Mouse (Mus musculus) liver, embryonic 14.5 days (tissue): ENCODE results near the gene Hs3st6. TPM values are rescaled to one million over a fixed set of nuclear protein-coding genes. Genes with fewer than 3 reads are reported as not detected.
A peak's percentile ranks its signal among the peaks of the same experiment; 100 is the strongest.

Experiments used
- ATAC-seq: fragments of 200-750 bp; cut with Nextera tagmentation; 2 replicates; pipeline ENCODE4 v1.8.0; 2017; ENCODE audit warnings: moderate number of reproducible peaks, mild to moderate bottlenecking, moderate library complexity; ENCODE audit not compliant: insufficient read depth
- DNase-seq, 3 experiments: peaks; one replicate each; pipeline ENCODE4 v3.0.0-alpha.2; 2012 to 2013; ENCODE audit warnings: low read depth in 3 of 3, low spot score in 3 of 3
- H3K27ac ChIP-seq: fragments of 300-500 bp; sonication (generic); 2 replicates; pipeline ENCODE4 v1.5.1; 2014; ENCODE audit warnings: moderate library complexity, mild to moderate bottlenecking, control low read depth, inconsistent platforms
- H3K27me3 ChIP-seq: fragments of 300-500 bp; sonication (generic); 2 replicates; pipeline ENCODE4 v1.6.1; 2014; ENCODE audit warnings: mild to moderate bottlenecking, low read length, moderate library complexity; ENCODE audit not compliant: control insufficient read depth, insufficient read depth
- H3K36me3 ChIP-seq: fragments of 300-500 bp; sonication (generic); replicated peaks from 2 replicates; pipeline ENCODE4 v1.6.1; 2014; ENCODE audit warnings: low read depth; ENCODE audit not compliant: control insufficient read depth, insufficient read depth
- H3K4me1 ChIP-seq, 2 experiments: fragments of 200-500 bp in 1 of 2; fragments of 300-500 bp in 1 of 2; sonication (generic) in 1 of 2; replicated peaks; 2 replicates each; pipeline ENCODE4 v1.6.1; 2012 to 2014; ENCODE audit warnings: antibody characterized with exemption in 1 of 2, inconsistent platforms in 1 of 2, low read length in 1 of 2; ENCODE audit not compliant: control insufficient read depth in 2 of 2, insufficient read depth in 2 of 2
- H3K4me2 ChIP-seq: fragments of 300-500 bp; sonication (generic); 2 replicates; pipeline ENCODE4 v1.6.1; 2014; ENCODE audit warnings: low read depth, mild to moderate bottlenecking, control low read depth, moderate library complexity
- H3K4me3 ChIP-seq, 2 experiments: fragments of 200-500 bp in 1 of 2; fragments of 300-500 bp in 1 of 2; sonication (generic) in 1 of 2; 2 replicates each; pipeline ENCODE4 v1.5.1; 2012 to 2014; ENCODE audit warnings: low read depth in 2 of 2, low read length in 2 of 2, mild to moderate bottlenecking in 2 of 2, control low read depth in 1 of 2, inconsistent platforms in 1 of 2, moderate library complexity in 1 of 2; ENCODE audit not compliant: insufficient read depth in 1 of 2
- H3K9ac ChIP-seq: fragments of 300-500 bp; sonication (generic); replicated peaks from 2 replicates; pipeline ENCODE4 v1.6.1; 2014; ENCODE audit warnings: mild to moderate bottlenecking, control low read depth, moderate library complexity
- H3K9me3 ChIP-seq: fragments of 300-500 bp; sonication (generic); 2 replicates; pipeline ENCODE4 v1.6.1; 2016; ENCODE audit warnings: low read length, mixed read lengths; ENCODE audit not compliant: control insufficient read depth
- CTCF ChIP-seq: IDR thresholded peaks from 2 replicates; pipeline ENCODE4 v1.5.1; 2016; ENCODE audit warnings: antibody characterized with exemption, low read depth, control low read depth
- EP300 ChIP-seq: IDR thresholded peaks from 2 replicates; pipeline ENCODE4 v1.6.1; 2016; ENCODE audit warnings: antibody characterized with exemption, low read depth
- WGBS: fragments of 180-500 bp; shearing (Covaris S2); extraction: QIAGEN DNeasy Blood & Tissue Kit; methylation state at CpG from one replicate; pipeline ENCODE4 v1.1.7; 2014; ENCODE audit not compliant: insufficient replicate concordance; 5-methylcytosine and 5-hydroxymethylcytosine counted together
- polyA plus RNA-seq, 2 experiments: library from polyadenylated mRNA; depleted of rRNA in 1 of 2; stranded (reverse) in 1 of 2; unstranded in 1 of 2; fragments of >200 nt; fragmentation: Nextera tagmentation in 1 of 2; extraction: Ambion mirVana in 1 of 2; gene quantifications; 2 replicates each; pipeline versions ENCODE4 v1.2.1 to v1.2.3; 2012 to 2014

The Hs3st6 gene
- polyA plus RNA-seq, 2 experiments: 0.06 TPM; not detected in 1

DNA sequence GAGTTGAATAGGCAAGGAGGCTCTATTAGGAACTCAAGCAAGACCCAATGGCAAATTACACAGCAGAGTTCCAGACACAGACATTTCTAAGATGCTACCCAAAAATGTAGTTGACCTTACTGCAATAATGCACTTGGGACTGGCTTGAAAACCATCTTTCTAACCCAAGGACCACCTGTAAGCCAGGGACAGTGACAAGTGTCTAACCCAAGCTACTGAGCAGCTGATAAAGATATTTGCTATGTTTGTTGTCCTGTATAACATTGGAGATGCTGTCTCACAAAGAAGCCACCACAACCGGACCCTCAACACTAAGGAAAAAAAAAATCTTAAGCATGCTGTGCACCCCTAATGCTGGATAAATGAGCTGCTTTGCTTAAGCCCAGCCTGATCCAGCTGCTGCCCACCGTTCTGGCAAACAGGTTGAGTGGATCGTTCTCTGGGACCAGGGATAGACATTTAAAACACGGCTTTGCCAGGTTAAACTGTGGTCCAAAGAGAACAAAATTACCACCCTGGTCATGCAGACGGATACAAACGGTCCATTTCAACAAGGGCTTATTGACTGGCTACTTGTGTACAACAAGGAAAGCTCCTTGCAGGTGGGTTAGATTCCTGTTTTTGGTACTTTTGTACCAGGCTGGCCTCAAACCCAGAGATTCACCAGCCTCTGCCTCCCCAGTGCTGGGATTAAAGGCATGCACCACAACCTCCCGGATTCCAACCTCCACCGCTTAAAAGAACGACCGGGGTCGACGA lies 29.5 kb upstream of the Hs3st6 start:
- ATAC-seq: no peak
- Histone ChIP-seq H3K27me3 (no peaks in the 10 kb centered on the region), H3K9me3 (no peaks in the 10 kb centered on the region), H3K9ac (peak overlapping the region; percentile 96), H3K4me2 (peak overlapping the region; percentile 92), H3K4me3 (peak overlapping the region; percentile 85 to 96), H3K36me3 (peaks cover 19% of the 10 kb centered on the region), H3K4me1 (peaks cover 16 to 23% of the 10 kb centered on the region in 2 experiments), H3K27ac (peak overlapping the region; percentile 84)
- DNase-seq: no peak
- TF ChIP-seq CTCF: no peak
- TF ChIP-seq EP300: no peak
- WGBS: under 1% methylated on average over 12 of the region's 12 CpGs

GRCm38 (mm10) chr17:24723881-24724180 lies 29.0 kb upstream of the Hs3st6 start:
- under 1% methylated on average over 15 of the region's 15 CpGs for WGBS
- Histone ChIP-seq H3K4me2 (peak overlapping the region; percentile 92), H3K4me1 (peaks cover 16 to 19% of the 10 kb centered on the region in 2 experiments), H3K36me3 (peaks cover 19% of the 10 kb centered on the region), H3K9me3 (no peaks in the 10 kb centered on the region), H3K9ac (peak overlapping the region; percentile 96), H3K27me3 (no peaks in the 10 kb centered on the region), H3K27ac (peak overlapping the region; percentile 84), H3K4me3 (peak overlapping the region; percentile 85 to 96)
- DNase-seq (no peak), ATAC-seq (peak; percentile 58)
- TF ChIP-seq EP300: no peak
- no peak for TF ChIP-seq CTCF

DNA sequence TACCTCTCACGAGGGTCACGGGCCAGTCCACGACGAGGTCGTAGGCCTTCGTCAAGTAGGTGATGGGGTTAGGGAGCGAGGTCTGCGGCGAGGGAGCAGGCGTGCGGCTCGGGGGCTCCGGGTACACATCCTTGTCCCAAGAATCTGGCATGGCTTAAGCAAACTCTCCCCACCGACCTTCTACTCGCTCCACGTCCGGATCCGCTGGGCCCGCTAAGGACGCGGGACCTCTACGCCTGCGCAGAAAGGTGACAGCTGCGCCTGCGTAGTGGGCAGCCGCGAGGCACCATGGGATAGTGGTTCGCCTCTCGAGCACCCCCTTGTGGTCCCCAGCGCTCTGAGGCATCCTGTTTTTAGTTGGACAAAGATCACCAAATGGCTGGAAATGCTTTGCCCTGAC lies 28.6 kb upstream of the Hs3st6 start, which contains the start of gene Ndufb10:
Gene Ndufb10, minus strand, starts transcription at position 295 of the 400 bp plus-strand sequence.
- TF ChIP-seq EP300 (no peak), CTCF (peak; percentile 100)
- WGBS: 0% methylated on average over 30 of the region's 30 CpGs
- no peaks in the 10 kb centered on the region for H3K9me3 ChIP-seq
- peak within 1 kb of the TSS; percentile 85 to 96 for H3K4me3 ChIP-seq
- no peaks in the 10 kb centered on the region for H3K27me3 ChIP-seq
- peaks cover 16 to 18% of the 10 kb centered on the region in 2 experiments for H3K4me1 ChIP-seq
- peak within 1 kb of the TSS; percentile 92 for H3K4me2 ChIP-seq
- peaks cover 19% of the 10 kb centered on the region for H3K36me3 ChIP-seq
- peak; percentile 72 for ATAC-seq
- peak within 1 kb of the TSS; percentile 96 for H3K9ac ChIP-seq
- DNase-seq: peak; percentile 85 to 88 (median 87)
- H3K27ac ChIP-seq: peak within 1 kb of the TSS; percentile 84

- Histone ChIP-seq H3K4me2 (no peak overlapping the region), H3K9ac (no peak overlapping the region), H3K9me3 (no peaks in the 10 kb centered on the region), H3K27ac (no peak overlapping the region), H3K36me3 (peaks cover 16% of the 10 kb centered on the region), H3K4me3 (no peak overlapping the region), H3K27me3 (no peaks in the 10 kb centered on the region), H3K4me1 (peaks cover 13 to 18% of the 10 kb centered on the region in 2 experiments)
- TF ChIP-seq CTCF (no peak), EP300 (no peak)
- no peak for ATAC-seq
- DNase-seq: no peak
- 46% methylated on average over 3 of the region's 3 CpGs for WGBS
Measured at GRCm38 (mm10) chr17:24725637-24726390, 27.0 kb upstream of the Hs3st6 start.

DNA sequence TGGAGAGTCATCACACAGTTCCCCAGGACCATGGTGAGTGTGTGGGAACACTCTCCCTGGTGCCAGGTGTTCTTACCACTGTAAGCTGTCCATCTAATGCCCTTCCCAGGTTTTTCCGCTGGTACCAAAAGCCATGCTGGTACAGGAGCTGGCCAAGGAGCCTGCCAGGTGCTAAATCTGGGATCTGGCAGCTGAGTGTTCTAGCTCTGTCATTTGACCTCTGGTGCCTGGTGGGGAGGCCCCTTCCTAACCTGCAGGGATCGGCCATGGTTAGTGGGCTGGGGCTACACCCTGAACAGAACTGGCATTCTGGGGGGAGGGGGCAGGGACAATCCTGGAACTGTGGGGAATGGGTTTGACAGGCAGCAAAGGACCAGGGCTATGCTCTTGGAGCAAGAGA lies 25.2 kb upstream of the Hs3st6 start, which contains the start of gene Rpl3l:
Gene Rpl3l, plus strand, starts transcription at position 203 of the 400 bp plus-strand sequence.
- H3K27me3 ChIP-seq: no peaks in the 10 kb centered on the region
- H3K4me2 ChIP-seq: no peak within 1 kb of the TSS
- DNase-seq (no peak), ATAC-seq (no peak)
- H3K4me3 ChIP-seq: no peak within 1 kb of the TSS
- H3K9me3 ChIP-seq: no peaks in the 10 kb centered on the region
- WGBS: 61% methylated on average over 2 of the region's 2 CpGs
- no peak for TF ChIP-seq EP300
- no peak for TF ChIP-seq CTCF
- H3K27ac ChIP-seq: no peak within 1 kb of the TSS
- peaks cover under 1% of the 10 kb centered on the region; the same call in 1 of the 2 replicates for H3K36me3 ChIP-seq
- H3K4me1 ChIP-seq: peaks cover 7% of the 10 kb centered on the region in 2 experiments
- H3K9ac ChIP-seq: no peak within 1 kb of the TSS
